Mouse (Mus musculus) Muller cell, postnatal 12 days (primary cell): ENCODE results near the gene Dtd1.

Experiments
- DNase-seq: peaks from one replicate; pipeline ENCODE4 v3.0.0-alpha.2; 2015; ENCODE audit errors: inconsistent ontology term

The Dtd1 gene

GRCm38 (mm10) chr2:144715211-144715768 lies 115.6 kb downstream of the Dtd1 start:
- no peak for DNase-seq

GRCm38 (mm10) chr2:144716248-144716647 lies 116.6 kb downstream of the Dtd1 start:
- DNase-seq: no peak

GRCm38 (mm10) chr2:144718273-144718672 lies 118.6 kb downstream of the Dtd1 start:
- peak; percentile 57 for DNase-seq

DNA sequence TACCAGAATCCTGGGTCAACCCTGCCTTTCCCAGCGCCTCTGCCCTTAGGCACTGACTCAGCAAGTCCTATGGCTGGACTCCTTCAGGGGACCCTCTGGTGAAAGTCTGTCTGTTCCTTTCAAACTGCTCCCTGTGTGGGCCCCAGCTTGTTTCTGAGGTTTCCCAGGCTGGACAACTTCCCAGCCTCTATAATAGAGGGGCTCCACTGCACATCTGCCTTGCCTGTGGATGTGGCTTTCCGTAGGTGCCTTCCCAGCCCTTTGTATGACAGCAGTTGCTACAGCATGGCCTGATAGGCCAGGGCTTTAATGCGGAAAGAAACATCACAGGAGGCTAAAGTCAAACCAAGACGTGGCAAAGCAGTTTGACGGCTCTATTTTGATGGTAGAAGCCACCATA lies 119.6 kb downstream of the Dtd1 start:
- DNase-seq: no peak

DNA sequence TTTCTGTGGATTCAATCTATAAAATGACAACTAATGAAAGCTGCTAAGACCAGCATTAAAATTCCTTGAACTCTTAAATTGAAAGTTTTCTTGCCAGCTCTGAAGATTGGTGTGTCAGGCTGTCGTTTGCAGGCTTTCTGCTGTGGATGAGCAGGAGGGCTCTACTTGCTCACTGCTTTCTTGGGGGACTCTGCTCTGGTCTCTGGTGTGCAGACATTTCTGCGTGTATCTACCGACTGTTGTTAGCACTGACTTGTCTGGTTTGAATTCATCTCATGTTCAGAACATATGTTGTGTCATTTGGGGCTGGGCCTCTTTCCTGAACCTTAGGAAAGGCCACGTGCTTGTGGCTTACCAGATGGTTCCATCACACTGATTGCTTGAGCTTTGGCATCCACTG lies 120.0 kb downstream of the Dtd1 start:
- no peak for DNase-seq

GRCm38 (mm10) chr2:144720407-144720959 lies 120.8 kb downstream of the Dtd1 start:
- no peak for DNase-seq

- DNase-seq: peak; percentile 19
Measured at GRCm38 (mm10) chr2:144724679-144725078, 125.0 kb downstream of the Dtd1 start.

- no peak for DNase-seq
Measured at GRCm38 (mm10) chr2:144727136-144727535, 127.4 kb downstream of the Dtd1 start.

- DNase-seq: no peak
Measured at GRCm38 (mm10) chr2:144729776-144730175, 130.1 kb downstream of the Dtd1 start.

- no peak for DNase-seq
Measured at GRCm38 (mm10) chr2:144738161-144738560, 138.5 kb downstream of the Dtd1 start.

DNA sequence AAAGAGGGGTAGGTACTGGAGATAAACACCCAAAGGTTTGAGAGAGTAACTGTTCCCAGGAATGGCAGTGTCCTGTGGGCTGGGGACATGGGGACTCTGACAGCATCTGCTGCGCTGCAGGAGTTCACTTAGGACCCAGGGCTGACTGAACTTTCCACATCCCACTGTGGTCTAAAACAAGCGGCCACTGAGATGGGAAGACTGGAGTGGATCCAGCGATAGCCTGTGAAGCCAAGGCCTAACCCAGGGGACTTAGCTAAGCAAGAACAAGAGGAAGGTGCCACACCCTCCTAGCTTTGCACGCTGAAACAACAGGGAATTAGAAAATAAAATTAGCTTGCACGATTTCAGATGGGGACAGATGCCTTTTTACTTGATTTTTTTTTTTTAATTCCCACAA lies 138.9 kb downstream of the Dtd1 start:
- no peak for DNase-seq

DNA sequence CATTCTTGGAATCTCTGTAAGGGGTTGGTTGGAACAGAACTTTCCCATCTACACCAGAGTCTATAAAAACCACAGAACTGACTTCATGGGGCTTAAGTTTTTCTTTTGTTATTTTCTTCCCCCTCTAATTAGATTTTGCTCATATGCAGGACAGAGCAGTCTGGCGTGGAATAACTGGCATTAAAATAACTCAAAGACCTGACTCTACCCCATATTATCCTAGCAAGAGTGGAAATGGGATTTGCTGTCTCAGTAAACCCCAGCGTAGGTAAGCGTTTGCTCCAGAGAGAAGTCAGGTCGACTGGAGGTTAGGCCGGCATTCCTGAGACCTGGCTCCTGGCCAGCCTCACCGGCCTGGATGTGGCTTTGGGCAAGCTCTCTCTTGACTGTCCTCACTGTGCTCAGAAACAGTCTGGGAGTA lies 140.9 kb downstream of the Dtd1 start:
- peak; percentile 64 for DNase-seq

GRCm38 (mm10) chr2:144741973-144742372 lies 142.3 kb downstream of the Dtd1 start:
- no peak for DNase-seq

DNA sequence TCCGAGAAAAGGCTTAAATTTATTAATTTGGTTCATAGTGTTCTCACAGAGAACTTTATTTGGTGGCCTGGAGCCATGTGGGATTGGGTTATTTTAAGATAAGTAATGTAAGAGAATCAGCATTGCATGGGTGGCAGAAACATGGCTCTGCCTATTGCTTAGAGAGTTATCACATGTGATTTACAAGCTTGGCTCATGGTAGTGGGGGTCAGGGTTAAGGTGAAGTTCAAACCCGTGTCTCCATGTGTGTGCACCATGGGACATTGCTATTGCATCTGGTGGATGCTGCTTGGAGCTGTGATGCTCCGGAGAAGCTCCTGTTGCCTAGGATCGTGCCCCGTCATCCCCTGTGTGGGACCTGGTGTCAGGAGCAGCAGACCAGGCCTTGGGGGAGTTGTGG lies 143.6 kb downstream of the Dtd1 start:
- DNase-seq: no peak

GRCm38 (mm10) chr2:144745266-144745665 lies 145.6 kb downstream of the Dtd1 start:
- no peak for DNase-seq

- peak; percentile 94 for DNase-seq
Measured at GRCm38 (mm10) chr2:144746046-144746783, 146.5 kb downstream of the Dtd1 start.

DNA sequence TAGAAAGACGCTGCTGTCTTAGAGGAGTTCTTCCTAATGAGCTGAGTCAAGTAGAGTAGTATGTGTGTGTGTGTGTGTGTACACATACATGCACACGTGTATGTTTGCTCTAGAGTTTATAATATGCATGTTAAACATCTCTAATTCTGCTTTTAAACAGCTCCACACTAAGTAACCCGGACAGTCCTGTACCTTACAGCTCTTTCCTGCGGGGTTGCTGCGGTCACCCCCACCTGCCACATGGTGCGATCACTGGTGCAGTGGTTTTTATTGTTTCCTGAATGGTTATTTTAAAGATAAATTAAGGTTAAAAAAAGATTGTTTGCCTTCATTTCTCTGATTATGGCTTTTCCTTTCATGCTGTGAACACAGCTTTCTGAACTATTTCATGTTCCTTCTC lies 153.9 kb downstream of the Dtd1 start:
- DNase-seq: no peak

- no peak for DNase-seq
Measured at GRCm38 (mm10) chr2:144755016-144755415, 155.3 kb downstream of the Dtd1 start.

- DNase-seq: no peak
Measured at GRCm38 (mm10) chr2:144760666-144761065, 161.0 kb downstream of the Dtd1 start.

GRCm38 (mm10) chr2:144763706-144764105 lies 164.0 kb downstream of the Dtd1 start:
- DNase-seq: no peak

GRCm38 (mm10) chr2:144764116-144764788 lies 164.6 kb downstream of the Dtd1 start:
- DNase-seq: no peak

DNA sequence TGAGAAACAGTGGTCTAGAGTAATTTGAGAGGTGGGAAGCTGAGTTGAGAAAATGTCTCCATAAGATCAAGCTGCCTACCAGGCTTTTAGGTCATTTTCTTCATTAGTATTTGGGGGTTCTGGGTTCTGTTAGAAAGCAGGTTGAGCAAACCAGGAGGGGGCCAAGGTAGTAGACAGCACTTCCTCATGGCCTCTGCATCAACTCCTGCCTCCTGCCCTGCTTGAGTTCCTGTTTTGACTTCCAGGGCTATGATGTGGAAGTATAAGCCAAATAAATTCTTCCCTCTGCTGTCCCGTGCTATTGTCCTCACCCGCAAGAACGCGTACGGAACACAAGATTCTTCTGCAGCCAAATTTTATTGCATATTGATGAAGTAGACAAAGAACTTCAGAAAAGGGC lies 165.5 kb downstream of the Dtd1 start:
- DNase-seq: no peak
